Mouse (Mus musculus) layer of hippocampus, postnatal 36 days (tissue): ENCODE measurements around the gene Grik2. TPM values are rescaled to one million over a fixed set of nuclear protein-coding genes. Genes with fewer than 3 reads are reported as not detected.
"Not testable (repeated sequence)": the region's sequence is repeated elsewhere in the genome, so short reads cannot be mapped to it uniquely, and the experiment has no call there.

ENCODE experiments used
- DNase-seq, 2 experiments: peaks; one replicate each; pipeline ENCODE4 v3.0.0; 2022
- total RNA-seq, 2 experiments: library from RNA; stranded (reverse); gene quantifications; 2 replicates each; pipeline ENCODE4 v1.2.3; 2021

Grik2 gene
- total RNA-seq, 2 experiments from 2014 or later = 103 to 110 TPM

DNA sequence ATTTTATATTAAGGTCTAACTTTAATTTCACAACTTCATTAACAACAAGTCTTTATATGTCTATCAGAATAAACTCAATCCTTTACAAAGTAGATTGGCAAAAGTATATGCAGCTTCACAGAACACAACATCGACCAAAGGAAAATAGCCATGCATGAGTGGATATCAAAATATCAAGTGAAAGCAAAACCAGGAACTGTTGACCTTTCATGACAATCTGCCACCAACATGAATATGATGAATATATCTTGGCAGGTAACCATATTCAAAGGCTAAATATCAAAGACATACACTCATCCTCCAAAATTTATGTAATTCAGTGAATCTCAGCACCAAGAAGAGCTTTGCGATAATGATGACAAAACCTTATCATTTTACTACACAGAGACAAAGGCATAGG is 141.4 kb downstream of the Grik2 start:
- DNase-seq = no peak

DNA sequence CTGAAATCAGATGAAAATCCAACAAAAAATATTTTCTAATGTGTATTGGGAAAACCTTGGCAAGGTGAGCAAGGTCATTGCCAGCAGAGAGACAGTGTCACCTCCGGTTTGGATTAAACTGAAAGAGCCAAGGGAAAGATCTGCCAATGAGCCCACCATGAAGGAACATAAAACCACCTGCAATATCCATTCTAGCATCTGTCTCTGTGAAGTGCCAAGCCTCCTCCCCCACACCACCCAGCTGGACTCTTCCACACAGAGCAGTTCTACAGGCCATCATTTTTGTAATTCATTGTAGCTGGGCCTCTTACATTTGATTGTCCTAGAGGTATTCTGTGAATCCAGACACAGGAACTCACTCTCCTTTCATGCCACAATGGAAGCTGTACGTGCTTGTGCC is 148.7 kb downstream of the Grik2 start:
- no peak for DNase-seq

DNA sequence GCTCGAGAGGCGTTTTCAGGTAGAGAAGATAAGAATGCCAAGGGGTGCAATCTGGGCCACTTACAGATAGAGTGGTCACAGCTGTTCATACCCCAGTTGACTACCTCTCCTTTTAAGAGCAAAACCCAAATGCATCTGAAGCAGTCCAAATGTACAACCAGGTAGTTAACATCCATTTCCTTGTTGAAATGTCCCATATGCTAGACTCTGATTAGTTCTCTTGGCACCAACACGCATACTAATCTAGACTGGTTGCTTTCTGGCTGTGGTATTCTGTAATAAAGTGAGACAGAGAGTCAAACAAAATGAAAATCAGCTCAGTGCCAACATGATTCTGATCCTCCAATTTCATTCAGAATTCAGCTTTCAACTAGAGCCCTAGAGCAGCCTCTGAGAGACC is 164.6 kb downstream of the Grik2 start:
- DNase-seq = no peak

DNA sequence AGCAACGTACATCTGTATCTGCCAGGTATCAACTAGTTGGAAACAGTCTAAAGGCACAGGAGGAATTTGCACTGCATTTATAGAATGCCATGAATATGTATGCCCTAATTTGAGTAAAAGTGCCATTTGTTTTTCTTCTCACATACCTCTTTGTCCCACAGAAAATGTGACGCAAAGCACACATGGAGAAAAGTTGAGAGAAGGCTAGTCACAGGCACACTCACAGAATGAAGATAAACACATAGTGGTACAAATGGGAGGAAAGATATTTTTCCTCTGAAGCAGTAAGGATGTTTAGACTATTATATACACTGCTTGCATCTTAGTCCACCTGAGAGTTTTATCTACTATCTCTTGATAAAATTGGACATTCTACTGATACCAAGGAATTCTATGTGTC is 190.9 kb downstream of the Grik2 start:
- no peak for DNase-seq

DNA sequence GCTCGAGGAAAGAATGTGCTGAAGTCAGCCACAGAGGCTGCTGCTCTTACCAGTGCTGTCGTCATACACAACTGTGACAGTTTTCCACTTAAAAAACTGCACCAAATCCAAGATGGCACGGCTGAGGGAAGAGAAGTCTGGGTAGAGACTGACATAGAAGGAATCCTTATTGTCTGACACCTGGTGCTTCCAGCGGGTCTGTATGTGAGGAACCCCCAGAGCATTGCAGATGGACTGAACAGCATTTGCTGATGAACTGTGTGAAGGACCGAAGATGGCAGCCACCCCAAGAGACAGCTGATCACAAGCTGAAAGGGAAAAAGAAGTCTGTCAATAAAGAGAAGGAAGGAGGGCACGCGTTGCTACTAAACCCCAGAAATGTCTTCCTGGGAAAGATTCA is 215.1 kb downstream of the Grik2 start:
- no peak for DNase-seq

DNA sequence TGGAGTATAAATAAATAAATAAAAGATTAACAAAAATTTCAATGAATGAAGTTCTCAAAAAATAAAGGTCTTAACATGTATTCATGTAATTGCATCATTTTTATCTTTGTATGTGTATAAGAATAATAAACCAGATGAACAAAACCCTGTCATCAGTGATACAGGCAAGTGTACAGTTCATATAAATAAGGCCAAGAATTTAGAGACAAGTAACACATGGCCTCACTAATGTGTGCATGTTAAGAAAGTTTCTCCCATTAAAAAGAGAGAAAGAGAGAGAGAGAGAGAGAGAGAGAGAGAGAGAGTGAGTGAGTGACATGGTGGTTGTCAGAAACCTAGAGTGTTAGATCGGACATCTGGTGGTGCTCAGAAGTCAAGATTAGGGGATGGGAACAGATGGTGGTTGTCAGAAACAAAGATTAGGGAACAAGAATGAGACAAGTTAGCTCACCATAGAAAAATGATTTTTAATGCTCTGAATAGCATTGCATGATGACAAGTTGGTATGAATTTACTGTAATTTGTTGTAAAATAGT is 228.6 kb downstream of the Grik2 start:
- DNase-seq = no peak

- no peak for DNase-seq
These were observed 246.3 kb downstream of the Grik2 start for GRCm38 (mm10) chr10:49542249-49542648.

- DNase-seq = no peak
These were observed 268.8 kb downstream of the Grik2 start for GRCm38 (mm10) chr10:49519752-49520151.

DNA sequence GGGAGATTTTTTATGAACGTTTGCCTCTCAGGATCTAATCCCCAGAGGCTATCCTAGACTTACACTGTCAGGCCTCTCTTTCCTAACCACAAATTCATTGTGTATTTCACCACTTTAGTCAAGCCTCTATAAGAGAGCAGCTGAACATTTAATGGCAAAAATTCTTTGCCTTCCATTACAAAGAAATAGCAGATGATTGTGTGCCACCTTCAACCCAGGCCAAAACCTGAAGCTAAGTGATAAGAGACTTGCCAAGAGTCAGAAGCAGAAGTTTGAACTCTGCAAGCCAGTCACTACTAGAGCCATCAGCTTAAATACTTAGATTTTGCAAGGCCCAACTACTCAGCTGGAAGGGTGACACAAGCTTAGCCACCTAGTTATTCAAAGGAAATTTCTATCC is 287.9 kb downstream of the Grik2 start:
- no peak for DNase-seq

DNA sequence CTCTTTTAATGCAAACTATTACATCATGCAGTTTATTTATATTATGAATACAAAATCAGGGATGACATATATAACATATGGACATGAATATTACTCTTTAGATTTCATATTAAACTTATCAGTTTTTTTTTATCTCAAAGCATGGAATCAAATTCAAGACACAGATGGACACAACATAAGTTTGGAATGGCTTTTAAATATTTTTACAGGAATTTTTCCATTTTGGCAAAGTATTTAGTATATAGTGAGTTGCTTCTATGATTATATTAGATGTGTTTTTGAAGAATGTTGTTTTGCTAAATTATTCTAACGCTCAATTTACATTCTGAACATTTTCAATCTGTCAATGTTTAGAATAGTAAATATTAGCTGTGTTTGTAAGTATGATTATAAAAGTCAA is 291.3 kb downstream of the Grik2 start:
- DNase-seq = no peak

- no peak for DNase-seq
These were observed 307.1 kb downstream of the Grik2 start for GRCm38 (mm10) chr10:49481439-49481838.

- no peak for DNase-seq
These were observed 308.3 kb downstream of the Grik2 start for GRCm38 (mm10) chr10:49480085-49480749.

- DNase-seq = no peak
These were observed 315.0 kb downstream of the Grik2 start for GRCm38 (mm10) chr10:49473613-49474012.

DNA sequence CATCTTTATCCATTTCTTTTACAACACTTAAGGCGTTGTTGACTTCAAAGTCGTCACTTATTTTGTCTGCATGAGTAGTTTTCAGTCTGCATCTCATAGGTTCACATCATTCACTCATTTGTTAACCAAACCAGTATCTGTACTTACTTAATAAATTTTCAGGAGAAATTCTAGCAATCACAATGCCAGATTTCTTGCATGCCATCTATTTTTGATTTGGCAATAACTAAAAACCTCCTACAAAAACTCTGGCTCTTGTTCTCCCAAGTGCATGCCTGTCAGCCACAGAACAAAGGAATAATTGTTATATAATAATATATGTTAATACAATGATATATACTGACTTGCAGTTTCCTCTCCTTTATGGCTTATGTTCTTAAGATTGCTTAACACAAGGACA is 331.8 kb downstream of the Grik2 start:
- no peak for DNase-seq

DNA sequence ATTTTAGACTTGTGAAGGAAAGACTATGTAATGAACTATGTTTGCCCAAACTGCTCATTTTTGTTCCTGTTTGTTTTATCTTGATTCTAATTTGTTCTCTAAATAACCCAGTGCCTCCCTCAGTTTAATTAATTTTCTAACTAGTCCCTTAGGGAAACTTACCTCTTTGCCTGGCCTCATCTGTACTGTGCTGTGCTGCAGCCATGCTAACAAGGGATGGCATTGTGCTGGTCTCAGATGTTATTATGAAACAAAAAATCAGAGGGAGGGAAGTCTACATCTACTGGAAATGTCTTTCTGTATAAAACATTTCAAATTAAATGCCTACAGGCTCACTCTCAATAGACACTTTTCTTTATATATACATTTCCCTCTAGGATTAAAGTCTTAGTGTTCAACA is 335.0 kb downstream of the Grik2 start:
- no peak for DNase-seq

DNA sequence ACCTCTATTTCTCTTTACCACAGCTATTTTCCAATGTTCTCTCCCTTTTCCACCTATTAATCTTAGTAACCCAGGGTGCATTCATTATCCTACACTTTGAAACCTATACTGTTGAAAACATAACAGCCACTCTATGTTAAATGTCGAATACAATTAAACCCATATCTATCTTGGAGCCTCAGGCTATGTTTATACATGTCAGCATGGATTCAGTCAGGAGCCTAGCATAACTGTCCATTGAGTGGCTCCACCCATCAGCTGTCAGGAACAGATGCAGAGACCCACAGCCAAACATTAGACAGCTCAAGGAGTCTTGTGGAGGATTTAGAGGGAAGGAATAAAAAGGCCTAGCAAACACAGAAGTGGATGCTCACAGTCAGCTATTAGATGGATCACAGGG is 347.2 kb downstream of the Grik2 start:
- DNase-seq = no peak

GRCm38 (mm10) chr10:49437057-49437456 is 351.5 kb downstream of the Grik2 start:
- no peak for DNase-seq

DNA sequence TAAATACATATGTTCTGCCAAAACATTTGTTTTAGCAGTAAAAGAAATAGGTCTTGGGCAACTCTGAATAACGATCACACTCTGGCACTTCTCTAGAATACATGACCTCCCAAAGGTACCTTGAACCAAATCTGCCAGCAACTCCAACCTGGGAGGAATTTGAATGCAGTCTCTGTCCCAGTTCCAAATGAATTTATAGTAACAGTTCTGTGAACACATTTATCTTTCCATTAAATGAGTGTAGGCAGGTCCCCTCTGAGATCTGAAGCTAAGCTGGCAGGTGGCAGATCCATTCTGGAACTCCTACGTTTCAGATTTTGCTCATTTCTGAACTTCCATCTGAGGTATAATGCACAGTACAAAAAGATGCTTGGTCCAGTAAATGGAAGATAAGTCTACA is 352.3 kb downstream of the Grik2 start:
- DNase-seq = peak; percentile 31 to 44

- DNase-seq = no peak
These were observed 355.7 kb downstream of the Grik2 start for GRCm38 (mm10) chr10:49432825-49433224.

- not testable (repeated sequence) for DNase-seq
These were observed 371.4 kb downstream of the Grik2 start for GRCm38 (mm10) chr10:49417206-49417605.

DNA sequence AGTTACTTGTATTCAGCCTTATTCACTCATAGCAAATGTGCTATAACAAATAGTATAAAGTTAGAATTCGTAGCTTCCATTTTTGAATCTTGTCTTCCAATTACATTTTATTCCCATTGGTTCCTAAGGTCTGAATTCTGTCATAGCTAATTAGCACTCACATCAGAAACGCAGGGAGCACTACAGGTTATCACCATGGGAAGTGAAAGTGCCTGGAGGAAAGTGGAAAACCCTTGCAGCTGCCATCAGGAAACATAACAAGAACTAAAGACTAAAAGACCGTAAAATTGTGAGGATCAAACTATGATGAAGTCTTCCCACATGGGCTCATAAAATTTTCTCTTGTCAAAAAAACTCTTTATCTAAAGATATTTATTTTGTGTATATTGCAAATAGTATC is 405.6 kb downstream of the Grik2 start:
- no peak for DNase-seq

- no peak for DNase-seq
These were observed 406.7 kb downstream of the Grik2 start for GRCm38 (mm10) chr10:49381852-49382251.

DNA sequence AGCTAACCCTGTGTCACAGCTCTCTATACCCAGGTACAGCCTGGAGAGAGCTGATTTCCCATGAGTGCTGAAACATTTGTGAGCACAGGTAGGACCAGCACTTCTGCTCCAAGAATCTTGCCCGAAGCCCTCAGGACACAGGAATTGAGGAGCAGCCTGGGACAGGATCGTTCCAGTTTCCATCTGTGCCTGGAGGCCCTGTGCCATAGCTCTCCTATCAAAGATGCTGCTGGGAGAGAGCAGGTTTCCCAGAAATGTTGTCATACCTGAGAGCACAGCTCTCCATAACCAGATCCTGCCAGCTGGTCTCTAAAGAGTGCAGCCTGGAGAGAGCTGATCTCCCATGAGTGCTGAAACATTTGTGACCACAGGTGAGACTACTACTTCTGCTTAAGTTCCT is 420.0 kb downstream of the Grik2 start:
- DNase-seq = no peak

- DNase-seq = no peak
These were observed 423.3 kb downstream of the Grik2 start for GRCm38 (mm10) chr10:49365262-49365661.

- DNase-seq = no peak
These were observed 466.2 kb downstream of the Grik2 start for GRCm38 (mm10) chr10:49322413-49322812.
